Mouse (Mus musculus) embryonic facial prominence, embryonic 11.5 days (tissue): ENCODE data around the gene Olfr889. TPM values are rescaled to one million over a fixed set of nuclear protein-coding genes. Genes with fewer than 3 reads are reported as not detected.
"Not testable (repeated sequence)": the region's sequence is repeated elsewhere in the genome, so short reads cannot be mapped to it uniquely, and the experiment has no call there.

Experiments
- ATAC-seq: fragments of 200-750 bp; cut with Nextera tagmentation; replicated peaks from 2 replicates; pipeline ENCODE4 v1.8.0; 2017; ENCODE audit warnings: low read depth; ENCODE audit not compliant: insufficient number of reproducible peaks, low FRiP score, low TSS enrichment
- DNase-seq: peaks from one replicate; pipeline ENCODE4 v3.0.0-alpha.2; 2015; ENCODE audit warnings: low spot score
- H3K27ac ChIP-seq: fragments of 300-500 bp; sonication (generic); replicated peaks from 2 replicates; pipeline ENCODE4 v1.5.1; 2014; ENCODE audit warnings: mild to moderate bottlenecking, low read depth, low read length, control low read depth
- H3K27me3 ChIP-seq: fragments of 300-500 bp; sonication (generic); 2 replicates; pipeline ENCODE4 v1.6.1; 2014; ENCODE audit warnings: mild to moderate bottlenecking, low read length, moderate library complexity, mixed read lengths; ENCODE audit not compliant: control insufficient read depth, insufficient read depth
- H3K36me3 ChIP-seq: fragments of 300-500 bp; sonication (generic); replicated peaks from 2 replicates; pipeline ENCODE4 v1.6.1; 2014; ENCODE audit warnings: low read depth, mild to moderate bottlenecking, low read length, moderate library complexity, mixed read lengths; ENCODE audit not compliant: control insufficient read depth, insufficient read depth
- H3K4me1 ChIP-seq: fragments of 300-500 bp; sonication (generic); 2 replicates; pipeline ENCODE4 v1.6.1; 2014; ENCODE audit warnings: low read length, mixed read lengths; ENCODE audit not compliant: control insufficient read depth, insufficient read depth
- H3K4me2 ChIP-seq: fragments of 300-500 bp; sonication (generic); 2 replicates; pipeline ENCODE4 v1.6.1; 2014; ENCODE audit warnings: low read depth, mild to moderate bottlenecking, control low read depth, low read length, moderate library complexity
- H3K4me3 ChIP-seq: fragments of 300-500 bp; sonication (generic); 2 replicates; pipeline ENCODE4 v1.5.1; 2014; ENCODE audit warnings: low read depth, low read length, control low read depth
- H3K9ac ChIP-seq: fragments of 300-500 bp; sonication (generic); replicated peaks from 2 replicates; pipeline ENCODE4 v1.6.1; 2014; ENCODE audit warnings: mild to moderate bottlenecking, control low read depth, low read length
- H3K9me3 ChIP-seq: fragments of 300-500 bp; sonication (generic); replicated peaks from 2 replicates; pipeline ENCODE4 v1.6.1; 2016; ENCODE audit warnings: mild to moderate bottlenecking, low read length, inconsistent platforms, mixed read lengths; ENCODE audit not compliant: control insufficient read depth
- WGBS: fragments of 180-500 bp; shearing (Covaris S2); extraction: QIAGEN DNeasy Blood & Tissue Kit; methylation state at CpG from one replicate; pipeline ENCODE4 v1.1.7; 2014; 5-methylcytosine and 5-hydroxymethylcytosine counted together
- polyA plus RNA-seq: library from polyadenylated mRNA; unstranded; fragments of >200 nt; fragmentation: Nextera tagmentation; extraction: Ambion mirVana; gene quantifications from 2 replicates; pipeline ENCODE4 v1.2.1, GENCODE M21; 2014

The Olfr889 gene
- polyA plus RNA-seq: 0.04 and 0.13 TPM in 2 replicates

DNA sequence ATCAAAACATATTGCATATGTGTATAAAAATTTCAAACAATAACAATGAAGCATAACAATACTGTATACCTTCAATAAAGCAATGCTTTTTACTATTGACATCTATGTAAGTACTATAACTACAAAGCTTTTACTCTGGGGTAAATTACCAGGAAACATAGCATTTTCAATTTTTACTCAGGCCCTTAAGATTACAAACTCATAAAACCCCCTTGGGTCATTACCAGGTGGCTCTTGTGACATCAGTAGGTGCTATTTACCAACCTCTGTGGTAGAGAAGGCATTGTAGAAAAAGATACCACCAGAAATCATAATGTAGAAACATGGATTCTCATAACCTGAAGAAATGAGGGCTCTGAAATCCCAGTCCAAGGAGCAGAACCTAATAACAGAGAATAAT lies at the start of gene Olfr889:
Gene Olfr889, plus strand, starts transcription at position 301 of the 400 bp plus-strand sequence.
- no peak within 1 kb of the TSS for H3K4me3 ChIP-seq
- H3K36me3 ChIP-seq: no peaks in the 10 kb centered on the region
- no peaks in the 10 kb centered on the region for H3K4me1 ChIP-seq
- H3K27ac ChIP-seq: no peak within 1 kb of the TSS
- no peak within 1 kb of the TSS for H3K4me2 ChIP-seq
- ATAC-seq: no peak
- H3K9me3 ChIP-seq: no peaks in the 10 kb centered on the region
- H3K27me3 ChIP-seq: no peaks in the 10 kb centered on the region
- no peak within 1 kb of the TSS for H3K9ac ChIP-seq
- no peak for DNase-seq

DNA sequence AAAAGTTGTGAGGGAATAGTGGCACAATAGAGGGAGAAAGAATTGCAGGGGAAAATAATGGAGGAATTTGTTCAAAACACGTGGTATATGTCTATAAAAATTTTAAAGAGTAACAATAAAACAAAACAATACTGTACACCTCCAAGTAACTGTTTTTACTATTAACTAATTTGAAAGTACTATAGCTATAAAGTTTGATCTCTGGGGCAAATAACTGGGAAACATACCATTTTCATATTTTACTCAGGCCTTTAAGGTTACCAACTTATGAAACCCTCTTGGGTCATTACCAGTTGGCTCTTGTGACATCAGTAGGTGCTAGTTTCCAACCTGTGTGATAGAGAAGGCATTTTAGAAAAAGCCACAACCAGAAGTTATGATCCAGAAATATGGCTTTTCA lies 31.2 kb upstream of the Olfr889 start, which contains the start of gene Olfr887:
Gene Olfr887, plus strand, starts transcription at position 301 of the 400 bp plus-strand sequence.
- ATAC-seq: no peak
- Histone ChIP-seq H3K27me3 (no peaks in the 10 kb centered on the region), H3K4me1 (no peaks in the 10 kb centered on the region), H3K4me2 (no peak within 1 kb of the TSS), H3K36me3 (no peaks in the 10 kb centered on the region), H3K27ac (no peak within 1 kb of the TSS), H3K9me3 (no peaks in the 10 kb centered on the region), H3K4me3 (no peak within 1 kb of the TSS), H3K9ac (no peak within 1 kb of the TSS)
- 81% methylated on average over 1 of the region's 1 CpGs for WGBS
- no peak for DNase-seq

DNA sequence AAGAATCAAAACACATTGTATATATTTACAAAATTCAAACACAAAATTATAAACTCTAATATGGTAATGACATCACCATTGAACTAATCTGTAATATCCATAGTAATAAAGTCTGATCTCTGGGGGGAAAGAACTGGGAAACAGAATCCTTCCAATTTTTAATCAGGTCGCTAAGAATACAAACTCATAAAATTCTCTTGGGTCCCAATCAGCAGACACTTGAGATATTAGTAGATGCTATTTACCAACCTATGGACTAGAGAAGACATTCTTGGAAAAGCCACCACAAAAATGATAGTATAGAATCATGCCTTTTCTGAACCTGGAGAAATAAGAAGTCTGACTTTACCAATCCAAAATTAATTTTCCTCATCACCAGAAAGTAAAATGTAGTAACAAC lies 7.2 kb upstream of the Olfr889 start, which contains the start of gene Olfr888:
Gene Olfr888, plus strand, starts transcription at position 301 of the 400 bp plus-strand sequence.
- no peaks in the 10 kb centered on the region for H3K36me3 ChIP-seq
- no peaks in the 10 kb centered on the region for H3K4me1 ChIP-seq
- WGBS: 78% methylated on average over 1 of the region's 1 CpGs
- DNase-seq: no peak
- H3K4me2 ChIP-seq: no peak within 1 kb of the TSS
- no peaks in the 10 kb centered on the region for H3K27me3 ChIP-seq
- no peak within 1 kb of the TSS for H3K9ac ChIP-seq
- ATAC-seq: no peak
- no peaks in the 10 kb centered on the region for H3K9me3 ChIP-seq
- H3K4me3 ChIP-seq: no peak within 1 kb of the TSS
- H3K27ac ChIP-seq: no peak within 1 kb of the TSS

DNA sequence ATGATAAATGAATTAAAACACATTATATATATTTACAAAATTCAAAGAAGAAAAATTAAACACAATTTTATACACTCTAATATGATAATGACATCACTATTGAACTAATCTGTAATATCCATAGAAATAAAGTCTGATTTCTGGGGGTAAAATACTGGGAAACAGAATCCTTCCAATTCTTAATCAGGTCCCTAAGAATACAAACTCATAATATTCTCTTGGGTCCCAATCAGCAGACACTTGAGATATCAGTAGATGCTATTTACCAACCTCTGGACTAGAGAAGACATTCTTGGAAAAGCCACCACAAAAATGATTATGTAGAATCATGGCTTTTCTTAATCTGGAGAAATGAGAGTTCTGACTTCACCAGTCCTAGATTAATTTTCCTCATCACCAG lies 27.2 kb downstream of the Olfr889 start, which contains the start of gene Olfr890:
Gene Olfr890, plus strand, starts transcription at position 301 of the 400 bp plus-strand sequence.
- no peak within 1 kb of the TSS for H3K9ac ChIP-seq
- H3K27ac ChIP-seq: no peak within 1 kb of the TSS
- no peak for DNase-seq

DNA sequence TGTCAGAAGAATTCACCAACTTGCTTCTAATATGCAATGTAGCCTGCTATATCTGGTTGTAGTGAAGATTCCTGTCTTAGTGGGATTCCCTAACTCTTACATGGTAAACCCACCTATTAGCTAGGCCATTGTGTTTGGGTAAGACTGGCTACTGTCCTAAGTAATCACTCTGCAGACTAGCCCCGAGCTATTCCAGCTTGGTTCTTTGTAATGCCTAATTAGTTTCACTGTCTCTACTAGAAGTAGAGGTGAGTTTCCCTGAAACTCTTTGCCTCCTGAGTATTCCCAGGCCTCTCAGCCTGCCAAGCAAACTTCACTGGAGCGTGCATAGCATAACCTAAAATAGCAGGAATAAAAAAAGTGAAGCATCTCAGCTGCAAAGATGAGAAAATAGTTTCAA lies 53.3 kb downstream of the Olfr889 start:
- not testable (repeated sequence) for DNase-seq, H3K9ac ChIP-seq, ATAC-seq, H3K4me2 ChIP-seq, H3K27ac ChIP-seq, H3K4me3 ChIP-seq, H3K4me1 ChIP-seq, H3K9me3 ChIP-seq, H3K36me3 ChIP-seq, H3K27me3 ChIP-seq
- 56% methylated on average over 2 of the region's 2 CpGs for WGBS

More for the DNA sequence above, 27.2 kb downstream of the Olfr889 start, which contains the start of gene Olfr890:
- H3K9me3 ChIP-seq: no peaks in the 10 kb centered on the region
- no peak within 1 kb of the TSS for H3K4me3 ChIP-seq
- no peak within 1 kb of the TSS for H3K4me2 ChIP-seq
- no peaks in the 10 kb centered on the region for H3K4me1 ChIP-seq
- no peaks in the 10 kb centered on the region for H3K27me3 ChIP-seq
- no peak for ATAC-seq
- H3K36me3 ChIP-seq: no peaks in the 10 kb centered on the region

Other genes starting within 250 kb of the Olfr889 start
- gene Olfr145, start 218.5 kb upstream of the Olfr889 start, polyA plus RNA-seq: 0.04 TPM in 1 of 2 replicates, not detected in the other
- not detected in 2 replicates for gene Olfr878, start 197.4 kb upstream of the Olfr889 start, polyA plus RNA-seq
- not detected in 2 replicates for gene Olfr881, start 123.4 kb upstream of the Olfr889 start, polyA plus RNA-seq
- not detected in 2 replicates for gene Olfr883, start 89.4 kb upstream of the Olfr889 start, polyA plus RNA-seq
- gene Olfr884, start 68.6 kb upstream of the Olfr889 start, polyA plus RNA-seq: not detected in 2 replicates
- gene Olfr885, start 53.9 kb upstream of the Olfr889 start, polyA plus RNA-seq: not detected in 2 replicates
- gene Olfr887, start 31.1 kb upstream of the Olfr889 start, polyA plus RNA-seq: not detected in 2 replicates
- not detected in 2 replicates for gene Olfr888, start 7.1 kb upstream of the Olfr889 start, polyA plus RNA-seq
- gene Olfr890, start 27.3 kb downstream of the Olfr889 start, polyA plus RNA-seq: not detected in 2 replicates
- gene Olfr891, start 65.6 kb downstream of the Olfr889 start, polyA plus RNA-seq: not detected in 2 replicates
- gene Olfr893, start 93.2 kb downstream of the Olfr889 start, polyA plus RNA-seq: not detected in 2 replicates
- not detected in 2 replicates for gene Olfr894, start 102.9 kb downstream of the Olfr889 start, polyA plus RNA-seq
- not detected in 2 replicates for gene Olfr143, start 137.6 kb downstream of the Olfr889 start, polyA plus RNA-seq
- gene Olfr895, start 152.7 kb downstream of the Olfr889 start, polyA plus RNA-seq: not detected in 2 replicates
- not detected in 2 replicates for gene Olfr896-ps1, start 175.9 kb downstream of the Olfr889 start, polyA plus RNA-seq
- not detected in 2 replicates for gene Olfr25, start 213.9 kb downstream of the Olfr889 start, polyA plus RNA-seq
- gene Olfr898, start 233.2 kb downstream of the Olfr889 start, polyA plus RNA-seq: not detected in 2 replicates